Mouse (Mus musculus): ENCODE measurements around the gene Nol8.

The Nol8 gene

GRCm38 (mm10) chr13:49652481-49653179 lies at the start of gene Nol8, which contains the start of gene Cenpp:
Gene Nol8, plus strand, starts transcription at chr13:49653078.
Gene Cenpp, minus strand, starts transcription at chr13:49652785.
- DNase-seq = peak; percentile 100

- no peak for DNase-seq
Observed at GRCm38 (mm10) chr13:49603603-49604002, 49.3 kb upstream of the Nol8 start.

- no peak for DNase-seq
Observed at GRCm38 (mm10) chr13:49607714-49608113, 45.2 kb upstream of the Nol8 start, which contains the start of gene Ogn. Gene Ogn, plus strand, starts transcription at chr13:49608046.

GRCm38 (mm10) chr13:49608589-49609322 lies 44.1 kb upstream of the Nol8 start:
- no peak for DNase-seq

- DNase-seq = no peak
Observed at GRCm38 (mm10) chr13:49617021-49617420, 35.9 kb upstream of the Nol8 start.

- DNase-seq = no peak
Observed at GRCm38 (mm10) chr13:49618365-49618764, 34.5 kb upstream of the Nol8 start.

GRCm38 (mm10) chr13:49623216-49623615 lies 29.7 kb upstream of the Nol8 start:
- DNase-seq = no peak

GRCm38 (mm10) chr13:49628167-49628566 lies 24.7 kb upstream of the Nol8 start:
- no peak for DNase-seq

- DNase-seq = no peak
Observed at GRCm38 (mm10) chr13:49629076-49629475, 23.8 kb upstream of the Nol8 start.

- no peak for DNase-seq
Observed at GRCm38 (mm10) chr13:49639965-49640364, 12.9 kb upstream of the Nol8 start.

- DNase-seq = no peak
Observed at GRCm38 (mm10) chr13:49642650-49643049, 10.2 kb upstream of the Nol8 start.

- no peak for DNase-seq
Observed at GRCm38 (mm10) chr13:49643669-49644362, 9.1 kb upstream of the Nol8 start.

GRCm38 (mm10) chr13:49644731-49645529 lies 7.9 kb upstream of the Nol8 start:
- no peak for DNase-seq

GRCm38 (mm10) chr13:49646019-49646418 lies 6.9 kb upstream of the Nol8 start:
- DNase-seq = no peak

- DNase-seq = no peak
Observed at GRCm38 (mm10) chr13:49651136-49651535, 1.7 kb upstream of the Nol8 start.

GRCm38 (mm10) chr13:49651781-49652351 lies 1.0 kb upstream of the Nol8 start:
- no peak for DNase-seq

GRCm38 (mm10) chr13:49653180-49653541 lies 283 bp downstream of the Nol8 start:
- peak; percentile 55 for DNase-seq

GRCm38 (mm10) chr13:49677793-49678192 lies 24.9 kb downstream of the Nol8 start:
- DNase-seq = no peak

GRCm38 (mm10) chr13:49681351-49682232 lies 28.7 kb downstream of the Nol8 start, which contains the start of gene Iars:
Gene Iars, plus strand, starts transcription at chr13:49682100.
- peak; percentile 98 for DNase-seq

GRCm38 (mm10) chr13:49682233-49682846 lies 29.5 kb downstream of the Nol8 start:
- no peak for DNase-seq

- DNase-seq = no peak
Observed at GRCm38 (mm10) chr13:49684266-49684665, 31.4 kb downstream of the Nol8 start.
